Mouse (Mus musculus): ENCODE data around the gene Prkag2. TPM values are rescaled to one million over a fixed set of nuclear protein-coding genes. Genes with fewer than 3 reads are reported as not detected.

Prkag2 gene
- polyA plus RNA-seq, 1 experiment from 2014 or later = 40.3 TPM

- WGBS = 40% methylated on average over 6 of the region's 6 CpGs
- H3K4me1 ChIP-seq = peaks cover 9% of the 10 kb centered on the region; the same call in 1 of the 2 replicates
- no peak overlapping the region for H3K4me3 ChIP-seq (replicated peaks)
- H3K27me3 ChIP-seq = no peaks in the 10 kb centered on the region
- ATAC-seq (replicated peaks; ENCODE audit: low FRiP score) = no peak
- H3K4me2 ChIP-seq = no peak overlapping the region
- no peak overlapping the region for H3K27ac ChIP-seq
- no peaks in the 10 kb centered on the region for H3K36me3 ChIP-seq
- no peaks in the 10 kb centered on the region; the same call in 1 of the 2 replicates for H3K9me3 ChIP-seq (replicated peaks)
- no peak overlapping the region for H3K9ac ChIP-seq
Observed at GRCm38 (mm10) chr5:24952212-24952611, 148.2 kb downstream of the Prkag2 start.

GRCm38 (mm10) chr5:24950891-24951574 is 149.4 kb downstream of the Prkag2 start:
- 58% methylated on average over 7 of the region's 7 CpGs for WGBS
- H3K4me1 ChIP-seq = peaks cover 9% of the 10 kb centered on the region; the same call in 1 of the 2 replicates

GRCm38 (mm10) chr5:24950039-24950438 is 150.4 kb downstream of the Prkag2 start:
- Histone ChIP-seq H3K27me3 (no peaks in the 10 kb centered on the region), H3K9me3 (replicated peaks) (no peaks in the 10 kb centered on the region), H3K27ac (no peak overlapping the region), H3K4me1 (peaks cover 9% of the 10 kb centered on the region; the same call in 1 of the 2 replicates), H3K36me3 (no peaks in the 10 kb centered on the region), H3K4me3 (replicated peaks) (no peak overlapping the region), H3K4me2 (no peak overlapping the region), H3K9ac (no peak overlapping the region)
- WGBS = 78% methylated on average over 6 of the region's 6 CpGs
- ATAC-seq (replicated peaks; ENCODE audit: low FRiP score) = no peak

More at GRCm38 (mm10) chr5:24950891-24951574, 149.4 kb downstream of the Prkag2 start:
- Histone ChIP-seq H3K9me3 (replicated peaks) (no peaks in the 10 kb centered on the region; the same call in 1 of the 2 replicates), H3K9ac (no peak overlapping the region), H3K36me3 (no peaks in the 10 kb centered on the region), H3K27me3 (no peaks in the 10 kb centered on the region), H3K27ac (no peak overlapping the region), H3K4me3 (replicated peaks) (no peak overlapping the region), H3K4me2 (no peak overlapping the region)
- no peak for ATAC-seq (replicated peaks; ENCODE audit: low FRiP score)

GRCm38 (mm10) chr5:24938046-24938822 is 162.2 kb downstream of the Prkag2 start:
- no peak for ATAC-seq (replicated peaks; ENCODE audit: low FRiP score)
- Histone ChIP-seq H3K27me3 (no peaks in the 10 kb centered on the region), H3K4me3 (replicated peaks) (no peak overlapping the region), H3K9me3 (replicated peaks) (no peaks in the 10 kb centered on the region), H3K4me2 (no peak overlapping the region), H3K9ac (no peak overlapping the region), H3K4me1 (peaks cover 7% of the 10 kb centered on the region; the same call in 1 of the 2 replicates), H3K36me3 (no peaks in the 10 kb centered on the region), H3K27ac (no peak overlapping the region)
- WGBS = 66% methylated on average over 5 of the region's 5 CpGs

GRCm38 (mm10) chr5:24936451-24936850 is 164.0 kb downstream of the Prkag2 start:
- no peaks in the 10 kb centered on the region for H3K36me3 ChIP-seq
- H3K4me1 ChIP-seq = peaks cover 7% of the 10 kb centered on the region; the same call in 1 of the 2 replicates
- no peak overlapping the region for H3K4me3 ChIP-seq (replicated peaks)
- H3K9me3 ChIP-seq (replicated peaks) = no peaks in the 10 kb centered on the region
- H3K9ac ChIP-seq = no peak overlapping the region
- no peak overlapping the region for H3K4me2 ChIP-seq
- no peaks in the 10 kb centered on the region for H3K27me3 ChIP-seq
- no peak overlapping the region for H3K27ac ChIP-seq
- ATAC-seq (replicated peaks; ENCODE audit: low FRiP score) = no peak
- 69% methylated on average over 8 of the region's 8 CpGs for WGBS

GRCm38 (mm10) chr5:24935446-24935845 is 165.0 kb downstream of the Prkag2 start:
- no peak overlapping the region for H3K4me3 ChIP-seq (replicated peaks)
- 58% methylated on average over 10 of the region's 10 CpGs for WGBS
- H3K4me1 ChIP-seq = peaks cover 9% of the 10 kb centered on the region; the same call in 1 of the 2 replicates
- H3K27me3 ChIP-seq = no peaks in the 10 kb centered on the region
- no peaks in the 10 kb centered on the region for H3K36me3 ChIP-seq
- no peak overlapping the region for H3K9ac ChIP-seq
- H3K27ac ChIP-seq = peak overlapping the region; percentile 83
- no peak overlapping the region for H3K4me2 ChIP-seq
- H3K9me3 ChIP-seq (replicated peaks) = no peaks in the 10 kb centered on the region
- peak; percentile 89 for ATAC-seq (replicated peaks; ENCODE audit: low FRiP score)

- H3K4me1 ChIP-seq = peaks cover 13% of the 10 kb centered on the region; the same call in 1 of the 2 replicates
- no peak overlapping the region for H3K27ac ChIP-seq
- no peaks in the 10 kb centered on the region for H3K9me3 ChIP-seq (replicated peaks)
- no peak overlapping the region for H3K4me3 ChIP-seq (replicated peaks)
- H3K27me3 ChIP-seq = no peaks in the 10 kb centered on the region
- 97% methylated on average over 1 of the region's 1 CpGs for WGBS
- no peak overlapping the region for H3K4me2 ChIP-seq
- no peaks in the 10 kb centered on the region for H3K36me3 ChIP-seq
- no peak for ATAC-seq (replicated peaks; ENCODE audit: low FRiP score)
- H3K9ac ChIP-seq = no peak overlapping the region
Observed at GRCm38 (mm10) chr5:24933760-24934159, 166.7 kb downstream of the Prkag2 start.

- WGBS = 74% methylated on average over 10 of the region's 10 CpGs
Observed at GRCm38 (mm10) chr5:24931578-24932185, 168.8 kb downstream of the Prkag2 start.

GRCm38 (mm10) chr5:24930831-24931577 is 169.4 kb downstream of the Prkag2 start:
- H3K27me3 ChIP-seq = no peaks in the 10 kb centered on the region
- 73% methylated on average over 8 of the region's 8 CpGs for WGBS
- peaks cover 7% of the 10 kb centered on the region; the same call in 1 of the 2 replicates for H3K4me1 ChIP-seq
- no peak overlapping the region for H3K4me3 ChIP-seq (replicated peaks)
- no peak for ATAC-seq (replicated peaks; ENCODE audit: low FRiP score)
- H3K36me3 ChIP-seq = no peaks in the 10 kb centered on the region
- H3K4me2 ChIP-seq = no peak overlapping the region
- no peaks in the 10 kb centered on the region for H3K9me3 ChIP-seq (replicated peaks)
- H3K27ac ChIP-seq = peak overlapping the region; percentile 41; the same call in 1 of the 2 replicates
- H3K9ac ChIP-seq = no peak overlapping the region

More at GRCm38 (mm10) chr5:24931578-24932185, 168.8 kb downstream of the Prkag2 start:
- peak; percentile 34; the same call in 1 of the 2 replicates for ATAC-seq (replicated peaks; ENCODE audit: low FRiP score)
- Histone ChIP-seq H3K27ac (peak overlapping the region; percentile 41; the same call in 1 of the 2 replicates), H3K36me3 (no peaks in the 10 kb centered on the region), H3K9me3 (replicated peaks) (no peaks in the 10 kb centered on the region), H3K27me3 (no peaks in the 10 kb centered on the region), H3K4me2 (no peak overlapping the region), H3K4me3 (replicated peaks) (no peak overlapping the region), H3K9ac (no peak overlapping the region), H3K4me1 (peaks cover 13% of the 10 kb centered on the region; the same call in 1 of the 2 replicates)

- 96% methylated on average over 4 of the region's 4 CpGs for WGBS
- Histone ChIP-seq H3K27me3 (no peaks in the 10 kb centered on the region), H3K27ac (no peak overlapping the region), H3K9me3 (replicated peaks) (no peaks in the 10 kb centered on the region), H3K36me3 (no peaks in the 10 kb centered on the region), H3K4me1 (0 out of 2 replicates have a peak, but pooled peaks cover 7% of the 10 kb centered on the region), H3K4me2 (no peak overlapping the region), H3K4me3 (replicated peaks) (no peak overlapping the region), H3K9ac (no peak overlapping the region)
- no peak for ATAC-seq (replicated peaks; ENCODE audit: low FRiP score)
Observed at GRCm38 (mm10) chr5:24928816-24929215, 171.6 kb downstream of the Prkag2 start.

GRCm38 (mm10) chr5:24927706-24928105 is 172.7 kb downstream of the Prkag2 start:
- Histone ChIP-seq H3K9me3 (replicated peaks) (no peaks in the 10 kb centered on the region), H3K27ac (no peak overlapping the region), H3K27me3 (no peaks in the 10 kb centered on the region), H3K4me2 (no peak overlapping the region), H3K9ac (no peak overlapping the region), H3K4me3 (replicated peaks) (no peak overlapping the region), H3K36me3 (no peaks in the 10 kb centered on the region), H3K4me1 (0 out of 2 replicates have a peak, but pooled peaks cover 7% of the 10 kb centered on the region)
- ATAC-seq (replicated peaks; ENCODE audit: low FRiP score) = no peak
- WGBS = 27% methylated on average over 8 of the region's 8 CpGs
